Mouse (Mus musculus) MEL (cell line): ENCODE measurements at regions not wholly inside any gene's neighbourhood (a gene's known extent, or its start where the extent isn't known, plus 50 kb on each side); places are given as distances from the start of the nearest gene placed in this dataset.

Experiments
- DNase-seq: peaks from one replicate; pipeline ENCODE4 v3.0.0; 2011; ENCODE audit warnings: low read depth, low spot score
- H3K27ac ChIP-seq: 2 replicates; pipeline ENCODE4 v1.5.1; 2012; ENCODE audit warnings: low read depth, mild to moderate bottlenecking, control low read depth, low read length, moderate library complexity; ENCODE audit not compliant: control insufficient read depth
- H3K27me3 ChIP-seq, 2 experiments: fragments of 150-350 bp in 1 of 2; sonication (generic) in 1 of 2; 2 replicates each; pipeline ENCODE4 v1.6.1; 2012; ENCODE audit warnings: low read length in 2 of 2, mild to moderate bottlenecking in 2 of 2, improper control_type of control experiment in 1 of 2, moderate library complexity in 1 of 2; ENCODE audit not compliant: insufficient read depth in 2 of 2, control insufficient read depth in 1 of 2
- H3K36me3 ChIP-seq, 2 experiments: 2 replicates each; pipeline ENCODE4 v1.6.1; 2012 to 2014; ENCODE audit warnings: low read length in 2 of 2, improper control_type of control experiment in 1 of 2, inconsistent platforms in 1 of 2, mild to moderate bottlenecking in 1 of 2; ENCODE audit not compliant: insufficient read depth in 2 of 2, control insufficient read depth in 1 of 2
- H3K4me1 ChIP-seq, 2 experiments: fragments of 150-350 bp in 1 of 2; sonication (generic) in 1 of 2; 2 replicates each; pipeline ENCODE4 v1.6.1; 2012; ENCODE audit warnings: low read length in 2 of 2, improper control_type of control experiment in 1 of 2, mild to moderate bottlenecking in 1 of 2; ENCODE audit not compliant: insufficient read depth in 2 of 2, control insufficient read depth in 1 of 2
- H3K4me3 ChIP-seq, 2 experiments: fragments of 150-350 bp in 1 of 2; sonication (generic) in 1 of 2; 2 replicates each; pipeline ENCODE4 v1.5.1; 2012; ENCODE audit warnings: low read depth in 2 of 2, low read length in 2 of 2, mild to moderate bottlenecking in 2 of 2, moderate library complexity in 2 of 2, control low read depth in 1 of 2, improper control_type of control experiment in 1 of 2; ENCODE audit not compliant: control insufficient read depth in 1 of 2, insufficient read depth in 1 of 2
- H3K79me2 ChIP-seq: 2 replicates; pipeline ENCODE4 v1.6.1; 2012; ENCODE audit warnings: mild to moderate bottlenecking, low read length, moderate library complexity; ENCODE audit not compliant: control insufficient read depth, poor library complexity, insufficient read depth
- H3K9ac ChIP-seq: 2 replicates; pipeline ENCODE4 v1.6.1; 2012; ENCODE audit warnings: low read depth, mild to moderate bottlenecking, control low read depth, low read length, moderate library complexity; ENCODE audit not compliant: control insufficient read depth, poor library complexity, severe bottlenecking
- H3K9me3 ChIP-seq: fragments of 150-350 bp; sonication (generic); replicated peaks from 2 replicates; pipeline ENCODE4 v1.6.1; 2012; ENCODE audit warnings: mild to moderate bottlenecking, low read length, improper control_type of control experiment, moderate library complexity; ENCODE audit not compliant: insufficient read depth
- BHLHE40 ChIP-seq: IDR thresholded peaks from 2 replicates; pipeline ENCODE4 v1.6.1; 2012; ENCODE audit warnings: low read depth, mild to moderate bottlenecking, inconsistent platforms, low read length, improper control_type of control experiment, borderline replicate concordance
- CHD1 ChIP-seq: IDR thresholded peaks from 2 replicates; pipeline ENCODE4 v1.6.1; 2012; ENCODE audit warnings: low read depth, mild to moderate bottlenecking, inconsistent platforms, low read length, improper control_type of control experiment
- CHD2 ChIP-seq: IDR thresholded peaks from 2 replicates; pipeline ENCODE4 v1.6.1; 2011; ENCODE audit warnings: low read length, improper control_type of control experiment
- E2F4 ChIP-seq: IDR thresholded peaks from 2 replicates; pipeline ENCODE4 v1.6.1; 2011; ENCODE audit warnings: low read depth, low read length, improper control_type of control experiment, borderline replicate concordance
- JUND ChIP-seq: IDR thresholded peaks from 2 replicates; pipeline ENCODE4 v1.6.1; 2011; ENCODE audit warnings: low read depth, mild to moderate bottlenecking, improper control_type of control experiment, low read length
- KAT2A ChIP-seq: conservative IDR thresholded peaks from 2 replicates; pipeline ENCODE4 v1.6.1; 2012; ENCODE audit warnings: low read depth, low read length, improper control_type of control experiment, inconsistent platforms
- NRF1 ChIP-seq: IDR thresholded peaks from 2 replicates; pipeline ENCODE4 v1.6.1; 2014; ENCODE audit warnings: low read depth, mild to moderate bottlenecking, inconsistent platforms, low read length, improper control_type of control experiment, moderate library complexity; ENCODE audit not compliant: poor library complexity, insufficient read depth, severe bottlenecking
- POLR2AphosphoS5 ChIP-seq: IDR thresholded peaks from 2 replicates; pipeline ENCODE4 v1.6.1; 2012; ENCODE audit warnings: low read depth, borderline replicate concordance, mild to moderate bottlenecking, inconsistent platforms, low read length, moderate library complexity, mixed read lengths
- TAL1 ChIP-seq: IDR thresholded peaks from 2 replicates; pipeline ENCODE4 v1.6.1; 2012; ENCODE audit warnings: mild to moderate bottlenecking, inconsistent platforms, low read length, moderate library complexity, mixed read lengths
- UBTF ChIP-seq: IDR thresholded peaks from 2 replicates; pipeline ENCODE4 v1.6.1; 2012; ENCODE audit warnings: low read depth, mild to moderate bottlenecking, inconsistent platforms, low read length, improper control_type of control experiment, moderate library complexity, borderline replicate concordance; ENCODE audit not compliant: insufficient read depth
- USF1 ChIP-seq: IDR thresholded peaks from 2 replicates; pipeline ENCODE4 v1.6.1; 2014; ENCODE audit warnings: low read depth, mild to moderate bottlenecking, inconsistent platforms, low read length, improper control_type of control experiment, moderate library complexity
- ZMIZ1 ChIP-seq: IDR thresholded peaks from 2 replicates; pipeline ENCODE4 v1.6.1; 2012; ENCODE audit warnings: low read depth, mild to moderate bottlenecking, inconsistent platforms, low read length, improper control_type of control experiment, moderate library complexity

DNA sequence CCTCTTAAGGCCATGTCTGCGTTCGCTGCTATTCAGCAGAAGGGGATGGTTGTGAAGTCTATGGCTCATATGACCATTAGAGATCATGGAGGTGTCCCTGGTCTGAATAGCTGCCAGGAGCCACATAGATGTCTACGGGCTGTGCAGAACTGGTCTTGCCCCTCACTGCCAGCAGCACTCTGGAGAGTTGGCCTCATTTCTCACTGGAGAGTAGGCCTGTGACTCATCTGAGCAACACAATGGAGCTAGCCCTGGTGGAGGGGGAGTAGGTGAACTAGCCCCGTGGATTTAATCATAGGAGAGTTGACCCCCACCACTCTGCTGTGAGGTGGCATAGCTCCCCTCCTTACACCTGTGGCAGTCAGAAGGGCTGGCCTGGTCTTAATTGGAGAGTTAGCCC is 63.3 kb upstream of the Samsn1 start:
- no peak overlapping the region for H3K9ac ChIP-seq
- no peaks in the 10 kb centered on the region for H3K4me1 ChIP-seq
- H3K27me3 ChIP-seq = no peaks in the 10 kb centered on the region; a peak in 2 of 4 replicates
- H3K36me3 ChIP-seq = no peaks in the 10 kb centered on the region
- no peak overlapping the region for H3K4me3 ChIP-seq
- no peaks in the 10 kb centered on the region for H3K79me2 ChIP-seq
- no peaks in the 10 kb centered on the region for H3K9me3 ChIP-seq
- DNase-seq = no peak
- TF ChIP-seq ZMIZ1 (no peak), CHD2 (no peak), NRF1 (no peak), JUND (no peak), TAL1 (no peak), CHD1 (no peak), E2F4 (no peak), BHLHE40 (no peak), UBTF (no peak), KAT2A (no peak)
- TF ChIP-seq, all 39 proteins: peak for 0
- no peak overlapping the region for H3K27ac ChIP-seq

DNA sequence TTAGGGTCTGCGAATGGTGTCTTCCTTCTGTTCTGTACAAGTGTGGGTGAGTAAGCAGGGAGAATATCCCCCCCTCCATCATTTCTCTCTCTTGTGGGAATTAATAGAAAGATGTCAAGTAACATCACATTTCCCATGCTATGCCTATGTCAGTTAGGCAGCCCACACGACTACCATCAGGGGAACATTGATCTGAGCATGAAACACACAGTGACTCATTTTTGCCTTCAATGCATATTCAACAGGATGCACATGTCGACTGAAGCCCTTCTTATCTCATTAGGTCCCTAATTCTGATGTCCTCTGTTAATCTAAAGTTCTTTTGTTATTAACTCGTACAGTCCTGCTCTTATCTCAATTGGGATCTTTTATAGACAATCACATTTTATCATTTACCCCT is 60.4 kb upstream of the Samsn1 start:
- Histone ChIP-seq H3K27ac (no peak overlapping the region), H3K9me3 (no peaks in the 10 kb centered on the region), H3K4me3 (no peak overlapping the region), H3K27me3 (no peaks in the 10 kb centered on the region; a peak in 2 of 4 replicates), H3K9ac (no peak overlapping the region), H3K79me2 (no peaks in the 10 kb centered on the region)
- DNase-seq = no peak
- no peak for TF ChIP-seq USF1
- TF ChIP-seq, all 39 proteins: peak for 0
- H3K36me3 ChIP-seq = no peaks in the 10 kb centered on the region
- no peaks in the 10 kb centered on the region for H3K4me1 ChIP-seq

DNA sequence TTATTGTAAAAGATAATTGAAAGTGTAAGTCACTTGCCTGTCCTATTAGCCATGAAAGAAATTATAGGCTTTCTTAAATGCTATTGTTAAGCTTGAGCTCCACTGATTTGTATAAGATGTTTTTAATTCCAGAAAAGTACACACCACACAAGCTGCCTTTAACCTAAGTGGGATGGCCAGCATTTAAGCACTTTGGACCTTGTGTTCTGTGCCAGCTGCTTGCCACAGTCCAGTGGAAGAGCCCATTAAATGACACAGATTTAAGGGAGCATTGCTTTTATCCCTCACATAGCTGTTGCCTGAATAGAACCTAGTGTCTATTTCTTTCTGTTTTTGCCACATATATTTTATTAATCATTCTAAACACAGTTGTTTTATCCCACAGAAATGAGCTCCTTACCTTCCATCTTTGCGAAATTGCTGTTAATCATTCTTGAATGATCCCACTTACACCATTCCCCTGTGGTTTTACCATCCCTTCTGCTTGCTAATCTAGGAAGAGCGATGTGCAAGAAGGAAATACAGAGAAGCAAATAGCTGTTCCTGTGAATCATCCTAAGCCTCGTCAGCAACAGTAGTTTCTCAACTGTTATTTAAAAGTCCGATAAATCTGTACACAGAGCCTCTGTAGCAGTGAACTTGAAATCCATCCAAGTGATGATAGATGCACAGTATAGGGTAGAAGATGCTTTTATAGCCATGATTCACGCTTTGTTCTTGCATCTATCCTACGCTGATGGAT is 57.9 kb upstream of the Samsn1 start:
- Histone ChIP-seq H3K79me2 (no peaks in the 10 kb centered on the region), H3K9ac (no peak overlapping the region), H3K27ac (no peak overlapping the region), H3K36me3 (no peaks in the 10 kb centered on the region), H3K4me1 (no peaks in the 10 kb centered on the region), H3K9me3 (no peaks in the 10 kb centered on the region), H3K4me3 (no peak overlapping the region), H3K27me3 (no peaks in the 10 kb centered on the region; a peak in 1 of 4 replicates)
- DNase-seq = no peak
- no peak for TF ChIP-seq POLR2AphosphoS5
